ENCODE assay signal across 22 mouse cellular contexts in the genomic region with DNA sequence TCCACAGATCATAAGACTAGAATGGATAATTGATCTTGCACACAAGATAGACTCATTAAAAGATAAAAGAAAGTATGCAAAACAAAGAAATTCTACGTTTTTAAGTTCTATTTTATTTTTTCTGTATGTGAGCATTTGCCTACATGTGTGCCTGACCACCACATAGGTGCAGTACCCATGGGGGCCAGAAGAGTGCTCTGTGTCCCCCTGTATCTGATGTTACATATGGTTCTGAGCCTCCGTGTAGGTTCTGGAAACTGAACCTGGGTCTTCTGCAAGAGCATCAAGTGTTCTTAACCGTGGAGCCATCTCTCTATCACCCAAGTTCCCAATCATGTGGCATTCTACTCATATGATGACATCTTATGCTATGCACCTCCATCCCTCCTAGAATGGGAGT. TPM values are rescaled to one million over a fixed set of nuclear protein-coding genes. Genes with fewer than 3 reads are reported as not detected.
A peak's percentile ranks its signal among the peaks of the same experiment; 100 is the strongest.
DNase-seq lines count a peak whose midpoint lies in the region; ATAC-seq and TF ChIP-seq lines count a peak whose summit lies in the region.
"Had no signal": no experiment of that assay in that cellular context is flagged by ENCODE, and none has a peak within 500 bp of the region (broad histone marks: within the 10 kb centered on the region; RNA-seq: fewer than 3 reads in every experiment).

No protein-coding gene starts in this region.

- intact Hi-C loops in heart, adult 2 months (cut with DNase I) = no loop called here

- H3K36me3 ChIP-seq in heart, adult 2 months (ENCODE audit: control insufficient read depth, insufficient read depth, low read length) = no peaks in the 10 kb centered on the region
- H3K36me3 ChIP-seq in G1E (replicated peaks) = no peaks in the 10 kb centered on the region
- no peaks in the 10 kb centered on the region for H3K36me3 ChIP-seq in splenic B cell, adult 2 months (ENCODE audit: control insufficient read depth, insufficient read depth, low read length, poor library complexity, severe bottlenecking)
- H3K36me3 ChIP-seq: heart, embryonic 12.5 days; limb, embryonic 15.5 days; lung, embryonic 15.5 days; neural tube, embryonic 13.5 days had no signal

- H3K27ac ChIP-seq in heart, adult 2 months = no peak overlapping the region
- H3K27ac ChIP-seq: limb, embryonic 15.5 days; lung, embryonic 15.5 days; neural tube, embryonic 13.5 days had no signal

- no peaks in the 10 kb centered on the region for H3K4me1 ChIP-seq in heart, adult 2 months (ENCODE audit: control insufficient read depth, insufficient read depth, low read length)
- peaks cover 7% of the 10 kb centered on the region for H3K4me1 ChIP-seq in G1E (ENCODE audit: insufficient read depth, low read depth, low read length)
- H3K4me1 ChIP-seq: heart, embryonic 12.5 days; limb, embryonic 15.5 days; lung, embryonic 15.5 days; neural tube, embryonic 13.5 days had no signal

- DNase-seq in heart, adult 2 months = no peak
- no peak for DNase-seq in heart, postnatal 4 days
- peak; percentile 17 for DNase-seq in thymus, postnatal 14 days
- DNase-seq in thymus, postnatal 0 days (ENCODE audit: low spot score) = no peak
- DNase-seq in G1E (ENCODE audit: low spot score) = no peak
- DNase-seq in splenic B cell, adult 2 months (ENCODE audit: low read depth, low spot score) = peak; percentile 31
- no peak for DNase-seq in testis, postnatal 10 days (ENCODE audit: low spot score)
- DNase-seq: adrenal gland, postnatal 36 days; cerebellum, postnatal 10 days; heart, postnatal 36 days; right cerebral cortex, postnatal 4 days had no signal

- H3K27me3 ChIP-seq in heart, adult 2 months (ENCODE audit: control insufficient read depth, insufficient read depth, low read length) = no peaks in the 10 kb centered on the region
- peaks cover 5% of the 10 kb centered on the region for H3K27me3 ChIP-seq in G1E (ENCODE audit: insufficient read depth, low read length)
- no peaks in the 10 kb centered on the region for H3K27me3 ChIP-seq in splenic B cell, adult 2 months (ENCODE audit: control insufficient read depth, insufficient read depth, low read length, poor library complexity, severe bottlenecking)
- H3K27me3 ChIP-seq: heart, embryonic 12.5 days; limb, embryonic 15.5 days; lung, embryonic 15.5 days; neural tube, embryonic 13.5 days had no signal

- no peak for TF ChIP-seq POLR2A in heart, adult 2 months (IDR thresholded peaks at IDR 0.05; ENCODE audit: insufficient read depth, low read depth, low read length)

- no peaks in the 10 kb centered on the region for H3K79me2 ChIP-seq in heart, adult 2 months (replicated peaks; ENCODE audit: control insufficient read depth, insufficient read depth, low read length)

- TF ChIP-seq EP300 in heart, adult 2 months (IDR thresholded peaks at IDR 0.05; ENCODE audit: insufficient read depth, low read depth, low read length) = no peak

- WGBS in heart, adult 2 months = 64% methylated on average over 3 of the region's 3 CpGs

- ATAC-seq in G1E (ENCODE audit: extremely low read depth, insufficient number of reproducible peaks, low FRiP score, poor library complexity, severe bottlenecking) = no peak
- no peak for ATAC-seq in megakaryocyte-erythroid progenitor cell, adult 5-6 weeks (replicated peaks; ENCODE audit: low FRiP score, low TSS enrichment, poor library complexity, severe bottlenecking)
- ATAC-seq: activated CD4-positive, CD25-positive, alpha-beta regulatory T cell, adult 4 months; forebrain, embryonic 14.5 days had no signal

- peak; percentile 43 for TF ChIP-seq CTCF in heart, adult 2 months (IDR thresholded peaks at IDR 0.05)
- peak; percentile 12; the same call in 1 of the 2 replicates for TF ChIP-seq CTCF in G1E (IDR thresholded peaks at IDR 0.05; ENCODE audit: low read depth, low read length)

- H3K9ac ChIP-seq in heart, adult 2 months (ENCODE audit: low read depth, low read length) = no peak overlapping the region
- H3K9ac ChIP-seq: heart, embryonic 12.5 days; limb, embryonic 15.5 days; lung, embryonic 15.5 days; neural tube, embryonic 13.5 days had no signal

- H3K9me3 ChIP-seq in G1E (replicated peaks) = 0 out of 2 replicates have a peak, but pooled peaks cover 2% of the 10 kb centered on the region
- H3K9me3 ChIP-seq: heart, embryonic 12.5 days; limb, embryonic 15.5 days; lung, embryonic 15.5 days; neural tube, embryonic 13.5 days had no signal

- H3K4me3 ChIP-seq in heart, adult 2 months = no peak overlapping the region
- H3K4me3 ChIP-seq in G1E (ENCODE audit: low read depth, low read length) = no peak overlapping the region
- H3K4me3 ChIP-seq: heart, embryonic 12.5 days; limb, embryonic 15.5 days; lung, embryonic 15.5 days; neural tube, embryonic 13.5 days had no signal

RNA-seq across cellular contexts. Expression of a gene that starts 5.6 kb away (rescaled TPM):
- total RNA-seq in heart, adult 2 months (2021) = not detected
- polyA plus RNA-seq in heart, adult 2 months (2012; rRNA removed) = not detected in 2 replicates
- not detected for total RNA-seq in heart, postnatal 4 days (2021)
- not detected in 2 replicates for polyA plus RNA-seq in thymus, postnatal 0 days (2015; fragmentation: Nextera tagmentation; extraction: Ambion mirVana)
- total RNA-seq in G1E (2014; fragmentation: Nextera tagmentation) (not detected in 2 replicates), G1E (2017) (0.12 and 0.22 TPM in 2 replicates)
- polyA plus RNA-seq in G1E (2012) = not detected in 2 replicates
- total RNA-seq in megakaryocyte-erythroid progenitor cell, adult 5-6 weeks (2014; fragmentation: Nextera tagmentation) = not detected in 2 replicates
- total RNA-seq in megakaryocyte-erythroid progenitor cell, adult 5-6 weeks (2017) = not detected in 2 replicates
- total RNA-seq: adrenal gland, postnatal 36 days; gastrocnemius, adult 8-10 months; heart, postnatal 36 days; left cerebral cortex, postnatal 14 days; megakaryocyte, adult 5-6 weeks had no signal
- polyA plus RNA-seq: forebrain, embryonic 14.5 days; kidney, embryonic 16.5 days; lung, embryonic 15.5 days; neural tube, embryonic 13.5 days had no signal

RNA-seq across cellular contexts. Expression of a gene that starts 22.3 kb away (rescaled TPM):
- total RNA-seq in heart, adult 2 months (2021) = 100 to 1,000 TPM in 1 of 2 experiments, 10 to 100 TPM in 1; 81.4 to 106 TPM
- 49.9 and 73.3 TPM in 2 replicates for polyA plus RNA-seq in heart, adult 2 months (2012; rRNA removed)
- total RNA-seq in heart, postnatal 4 days (2021) = 100 to 1,000 TPM; 269 to 284 TPM
- 164 and 172 TPM in 2 replicates for polyA plus RNA-seq in thymus, postnatal 0 days (2015; fragmentation: Nextera tagmentation; extraction: Ambion mirVana)
- total RNA-seq in G1E (2014; fragmentation: Nextera tagmentation) (not detected in 2 replicates), G1E (2017) (2.2 and 2.7 TPM in 2 replicates)
- 0.03 and 0.04 TPM in 2 replicates for polyA plus RNA-seq in G1E (2012)
- total RNA-seq in megakaryocyte-erythroid progenitor cell, adult 5-6 weeks (2014; fragmentation: Nextera tagmentation) = 10.4 and 13.4 TPM in 2 replicates
- 5.9 and 15.5 TPM in 2 replicates for total RNA-seq in megakaryocyte-erythroid progenitor cell, adult 5-6 weeks (2017)

RNA-seq across cellular contexts. Expression of a gene that starts 29.5 kb away (rescaled TPM):
- not detected for total RNA-seq in heart, adult 2 months (2021)
- polyA plus RNA-seq in heart, adult 2 months (2012; rRNA removed) = not detected in 2 replicates
- not detected for total RNA-seq in heart, postnatal 4 days (2021)
- 0.04 and 0.05 TPM in 2 replicates for polyA plus RNA-seq in thymus, postnatal 0 days (2015; fragmentation: Nextera tagmentation; extraction: Ambion mirVana)
- total RNA-seq in G1E (2014; fragmentation: Nextera tagmentation) (not detected in 2 replicates), G1E (2017) (0.05 and 0.06 TPM in 2 replicates)
- polyA plus RNA-seq in G1E (2012) = not detected in 2 replicates
- not detected in 2 replicates for total RNA-seq in megakaryocyte-erythroid progenitor cell, adult 5-6 weeks (2014; fragmentation: Nextera tagmentation)
- total RNA-seq in megakaryocyte-erythroid progenitor cell, adult 5-6 weeks (2017) = not detected in 2 replicates
- total RNA-seq: adrenal gland, postnatal 36 days; gastrocnemius, adult 8-10 months; heart, postnatal 36 days; left cerebral cortex, postnatal 14 days; megakaryocyte, adult 5-6 weeks had no signal
- polyA plus RNA-seq: forebrain, embryonic 14.5 days; heart, embryonic 12.5 days; kidney, embryonic 16.5 days; limb, embryonic 15.5 days; lung, embryonic 15.5 days; neural tube, embryonic 13.5 days had no signal

RNA-seq across cellular contexts. Expression of a gene that starts 48.5 kb away (rescaled TPM):
- total RNA-seq in heart, adult 2 months (2021) = 10 to 100 TPM; 23.6 to 24.2 TPM
- 40.9 and 52.2 TPM in 2 replicates for polyA plus RNA-seq in heart, adult 2 months (2012; rRNA removed)
- 10 to 100 TPM; 38.1 to 43.2 TPM for total RNA-seq in heart, postnatal 4 days (2021)
- 140 and 151 TPM in 2 replicates for polyA plus RNA-seq in thymus, postnatal 0 days (2015; fragmentation: Nextera tagmentation; extraction: Ambion mirVana)
- total RNA-seq in G1E (2014; fragmentation: Nextera tagmentation) (63.9 and 77.0 TPM in 2 replicates), G1E (2017) (418 and 431 TPM in 2 replicates)
- polyA plus RNA-seq in G1E (2012) = 51.8 and 63.6 TPM in 2 replicates
- total RNA-seq in megakaryocyte-erythroid progenitor cell, adult 5-6 weeks (2014; fragmentation: Nextera tagmentation) = 23.8 and 49.8 TPM in 2 replicates
- 298 and 374 TPM in 2 replicates for total RNA-seq in megakaryocyte-erythroid progenitor cell, adult 5-6 weeks (2017)

Comparison
In these comparisons a context has a peak if more than half of its experiments do, and no peak if none do; other contexts are left out.
1. DNase-seq: peak in thymus, postnatal 14 days (single experiment) and splenic B cell, adult 2 months (single experiment); none in heart, adult 2 months (0 of 2), heart, postnatal 4 days (single experiment), thymus, postnatal 0 days (single experiment), G1E (single experiment) and testis, postnatal 10 days (single experiment).
2. RNA of a gene that starts 22.3 kb away (total RNA-seq): 269 to 284 TPM in heart, postnatal 4 days and 81.4 to 106 TPM in heart, adult 2 months; 5.9 to 15.5 TPM in megakaryocyte-erythroid progenitor cell, adult 5-6 weeks and 2.2 to 2.7 TPM in G1E; every median in the first group is over 4 times any median in the second.